Mouse (Mus musculus): Measurements from ENCODE around the gene Tnfsf13. TPM values are rescaled to one million over a fixed set of nuclear protein-coding genes. Genes with fewer than 3 reads are reported as not detected.
A peak's percentile ranks its signal among the peaks of the same experiment; 100 is the strongest.

Gene Tnfsf13
- polyA plus RNA-seq, 1 experiment from 2014 or later: 0.25 TPM

- Histone ChIP-seq H3K4me3 (peak overlapping the region; percentile 13; the same call in 1 of the 2 replicates), H3K36me3 (peaks cover 85% of the 10 kb centered on the region), H3K27ac (peak overlapping the region; percentile 59), H3K9me3 (no peaks in the 10 kb centered on the region), H3K4me1 (peaks cover 38% of the 10 kb centered on the region), H3K27me3 (ENCODE audit: insufficient read depth, poor library complexity, severe bottlenecking) (no peaks in the 10 kb centered on the region)
- no peak for DNase-seq (ENCODE audit: low spot score)
- WGBS: 39% methylated on average over 9 of the region's 9 CpGs
Measured at GRCm38 (mm10) chr11:69654760-69655159, 30.8 kb downstream of the Tnfsf13 start.

- 68% methylated on average over 5 of the region's 5 CpGs for WGBS
- peaks cover 87% of the 10 kb centered on the region for H3K36me3 ChIP-seq
- H3K27ac ChIP-seq: no peak overlapping the region
- no peaks in the 10 kb centered on the region for H3K27me3 ChIP-seq (ENCODE audit: insufficient read depth, poor library complexity, severe bottlenecking)
- H3K4me1 ChIP-seq: peaks cover 35% of the 10 kb centered on the region
- H3K4me3 ChIP-seq: no peak overlapping the region
- no peak for DNase-seq (ENCODE audit: low spot score)
- H3K9me3 ChIP-seq: no peaks in the 10 kb centered on the region
Measured at GRCm38 (mm10) chr11:69653399-69653798, 32.2 kb downstream of the Tnfsf13 start.

DNA sequence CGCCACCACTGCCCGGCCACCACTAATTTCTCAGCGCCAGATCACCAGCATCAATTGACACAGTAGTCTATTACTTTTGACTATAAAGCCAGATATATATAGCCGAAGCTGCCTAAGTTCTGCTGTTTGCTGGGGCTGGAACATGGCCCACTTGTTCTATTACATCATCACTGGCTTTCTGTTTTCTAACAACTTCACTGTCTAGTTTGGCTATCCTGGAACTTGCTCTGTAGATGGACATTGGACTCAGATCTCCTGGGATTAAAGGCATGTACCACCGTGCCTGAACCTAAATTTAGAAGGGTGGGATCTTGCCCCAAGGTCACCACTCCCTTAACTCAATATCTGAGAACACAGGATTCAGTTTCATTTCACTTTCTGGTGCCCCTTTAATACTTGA, 39.7 kb downstream of the Tnfsf13 start:
- peaks cover 97% of the 10 kb centered on the region for H3K36me3 ChIP-seq
- no peaks in the 10 kb centered on the region for H3K9me3 ChIP-seq
- WGBS: 88% methylated on average over 5 of the region's 5 CpGs
- no peak overlapping the region for H3K27ac ChIP-seq
- H3K4me1 ChIP-seq: no peaks in the 10 kb centered on the region
- no peaks in the 10 kb centered on the region for H3K27me3 ChIP-seq (ENCODE audit: insufficient read depth, poor library complexity, severe bottlenecking)
- no peak for DNase-seq (ENCODE audit: low spot score)
- H3K4me3 ChIP-seq: no peak overlapping the region

GRCm38 (mm10) chr11:69635471-69635870, 50.1 kb downstream of the Tnfsf13 start:
- DNase-seq (ENCODE audit: low spot score): no peak
- Histone ChIP-seq H3K9me3 (no peaks in the 10 kb centered on the region), H3K36me3 (peaks cover 33% of the 10 kb centered on the region), H3K27me3 (ENCODE audit: insufficient read depth, poor library complexity, severe bottlenecking) (no peaks in the 10 kb centered on the region), H3K4me3 (no peak overlapping the region), H3K27ac (no peak overlapping the region), H3K4me1 (peaks cover 29% of the 10 kb centered on the region)
- WGBS: 89% methylated on average over 3 of the region's 3 CpGs

DNA sequence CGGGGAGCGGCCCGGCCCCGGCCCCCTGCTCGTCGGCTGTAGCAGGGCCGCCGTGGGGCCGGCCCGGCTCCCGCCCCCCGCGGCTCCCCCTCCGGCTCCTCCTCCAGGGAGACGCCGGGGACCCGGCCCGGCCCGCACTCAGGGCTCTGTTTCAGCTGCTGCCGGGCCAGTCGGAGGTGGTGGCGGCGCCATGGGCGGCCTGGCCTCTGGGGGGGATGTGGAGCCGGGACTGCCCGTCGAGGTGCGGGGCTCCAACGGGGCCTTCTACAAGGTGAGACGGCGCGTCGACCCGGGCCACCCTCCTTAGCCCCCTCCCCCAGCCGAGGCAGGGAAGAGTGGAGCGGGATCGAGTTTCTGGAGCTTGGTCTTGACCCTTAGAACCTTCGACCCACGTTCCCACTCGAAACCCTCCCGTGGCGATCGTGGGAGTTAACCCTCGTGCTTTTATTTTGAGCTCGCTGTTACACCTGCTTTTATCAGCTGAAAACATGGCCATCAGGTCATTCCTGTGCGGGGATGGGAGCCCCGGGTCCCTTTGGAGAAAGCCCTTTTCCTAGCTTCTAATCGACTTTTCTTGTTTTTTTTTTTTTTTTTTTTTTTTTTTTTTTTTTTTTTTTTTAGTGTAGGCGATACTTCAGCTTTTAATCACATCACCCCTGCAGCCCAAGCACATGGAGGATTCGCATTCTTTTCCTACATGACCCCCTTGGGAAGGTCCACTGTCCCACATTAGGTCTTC, 52.3 kb downstream of the Tnfsf13 start:
- Histone ChIP-seq H3K27me3 (ENCODE audit: insufficient read depth, poor library complexity, severe bottlenecking) (no peaks in the 10 kb centered on the region), H3K27ac (peak overlapping the region; percentile 98), H3K4me1 (peaks cover 29% of the 10 kb centered on the region), H3K4me3 (peak overlapping the region; percentile 99), H3K36me3 (peaks cover 15% of the 10 kb centered on the region), H3K9me3 (no peaks in the 10 kb centered on the region)
- peak; percentile 89 for DNase-seq (ENCODE audit: low spot score)
- WGBS: 1% methylated on average over 50 of the region's 50 CpGs

MicroRNA genes within 50 kb of the gene (microRNA counts, 519-probe panel; counts per million panel counts)
- microRNA mmu-miR-1934 (not detected), microRNA mmu-miR-467f (2,799 counts per million, percentile 10 among the panel's probes with 10 or more counts)

Small RNAs within 50 kb of the gene (microRNA-seq; reads per million reads assigned to microRNA genes)
- gene Mir1934 (10.1 reads per million, percentile 24 among the genes with 10 or more reads in this experiment), gene Mir467f (not detected)

Other genes with a start within 250 kb of the Tnfsf13 start
- 0.18 and 0.95 TPM in 2 replicates for gene Dnah2, start 136.7 kb downstream of the Tnfsf13 start, polyA plus RNA-seq (2016; fragmentation: Nextera tagmentation; extraction: Ambion mirVana)
- 61.0 and 89.9 TPM in 2 replicates for gene Efnb3, start 125.6 kb downstream of the Tnfsf13 start, polyA plus RNA-seq (2016; fragmentation: Nextera tagmentation; extraction: Ambion mirVana)
- 27.2 and 32.4 TPM in 2 replicates for gene Wrap53, start 105.5 kb downstream of the Tnfsf13 start, polyA plus RNA-seq (2016; fragmentation: Nextera tagmentation; extraction: Ambion mirVana)
- gene Trp53, start 105.4 kb downstream of the Tnfsf13 start, polyA plus RNA-seq (2016; fragmentation: Nextera tagmentation; extraction: Ambion mirVana): 104 and 161 TPM in 2 replicates
- 15.6 and 24.1 TPM in 2 replicates for gene Atp1b2, start 79.8 kb downstream of the Tnfsf13 start, polyA plus RNA-seq (2016; fragmentation: Nextera tagmentation; extraction: Ambion mirVana)
- gene Shbg, start 67.9 kb downstream of the Tnfsf13 start, polyA plus RNA-seq (2016; fragmentation: Nextera tagmentation; extraction: Ambion mirVana): 0.25 and 7.5 TPM in 2 replicates
- gene Sat2, start 63.8 kb downstream of the Tnfsf13 start, polyA plus RNA-seq (2016; fragmentation: Nextera tagmentation; extraction: Ambion mirVana): 18.8 and 21.8 TPM in 2 replicates
- gene Fxr2, start 52.8 kb downstream of the Tnfsf13 start, polyA plus RNA-seq (2016; fragmentation: Nextera tagmentation; extraction: Ambion mirVana): 31.5 and 44.7 TPM in 2 replicates
- gene Sox15, start 30.5 kb downstream of the Tnfsf13 start, polyA plus RNA-seq (2016; fragmentation: Nextera tagmentation; extraction: Ambion mirVana): 0.15 TPM in 1 of 2 replicates, not detected in the other
- 62.1 and 63.7 TPM in 2 replicates for gene Mpdu1, start 23.1 kb downstream of the Tnfsf13 start, polyA plus RNA-seq (2016; fragmentation: Nextera tagmentation; extraction: Ambion mirVana)
- gene Cd68, start 19.6 kb downstream of the Tnfsf13 start, polyA plus RNA-seq (2016; fragmentation: Nextera tagmentation; extraction: Ambion mirVana): 2.0 and 4.4 TPM in 2 replicates
- 481 and 586 TPM in 2 replicates for gene Eif4a1, start 13.4 kb downstream of the Tnfsf13 start, polyA plus RNA-seq (2016; fragmentation: Nextera tagmentation; extraction: Ambion mirVana)
- gene Senp3, start 3.7 kb downstream of the Tnfsf13 start, polyA plus RNA-seq (2016; fragmentation: Nextera tagmentation; extraction: Ambion mirVana): 95.3 and 108 TPM in 2 replicates
- gene Tnfsf12, start 10.1 kb upstream of the Tnfsf13 start, polyA plus RNA-seq (2016; fragmentation: Nextera tagmentation; extraction: Ambion mirVana): 3.0 and 4.7 TPM in 2 replicates
- 1.8 and 2.2 TPM in 2 replicates for gene Tnfsfm13, start 10.3 kb upstream of the Tnfsf13 start, polyA plus RNA-seq (2016; fragmentation: Nextera tagmentation; extraction: Ambion mirVana)
- 24.9 and 29.6 TPM in 2 replicates for gene Polr2a, start 72.9 kb upstream of the Tnfsf13 start, polyA plus RNA-seq (2016; fragmentation: Nextera tagmentation; extraction: Ambion mirVana)
- gene Slc35g3, start 76.2 kb upstream of the Tnfsf13 start, polyA plus RNA-seq (2016; fragmentation: Nextera tagmentation; extraction: Ambion mirVana): 0.16 TPM in 1 of 2 replicates, not detected in the other
- 1.7 and 2.4 TPM in 2 replicates for gene Zbtb4, start 80.1 kb upstream of the Tnfsf13 start, polyA plus RNA-seq (2016; fragmentation: Nextera tagmentation; extraction: Ambion mirVana)
- 3.9 and 4.9 TPM in 2 replicates for gene Chrnb1, start 110.2 kb upstream of the Tnfsf13 start, polyA plus RNA-seq (2016; fragmentation: Nextera tagmentation; extraction: Ambion mirVana)
- 0.97 and 1.1 TPM in 2 replicates for gene Fgf11, start 116.1 kb upstream of the Tnfsf13 start, polyA plus RNA-seq (2016; fragmentation: Nextera tagmentation; extraction: Ambion mirVana)
- 1.5 and 1.8 TPM in 2 replicates for gene Tmem102, start 119.8 kb upstream of the Tnfsf13 start, polyA plus RNA-seq (2016; fragmentation: Nextera tagmentation; extraction: Ambion mirVana)
- gene Gm39566, start 129.5 kb upstream of the Tnfsf13 start, polyA plus RNA-seq (2016; fragmentation: Nextera tagmentation; extraction: Ambion mirVana): not detected in 2 replicates
- gene Spem2, start 132.7 kb upstream of the Tnfsf13 start, polyA plus RNA-seq (2016; fragmentation: Nextera tagmentation; extraction: Ambion mirVana): 0.08 TPM in 1 of 2 replicates, not detected in the other
- not detected in 2 replicates for gene Spem1, start 136.4 kb upstream of the Tnfsf13 start, polyA plus RNA-seq (2016; fragmentation: Nextera tagmentation; extraction: Ambion mirVana)
- 1.3 and 3.7 TPM in 2 replicates for gene Nlgn2, start 152.0 kb upstream of the Tnfsf13 start, polyA plus RNA-seq (2016; fragmentation: Nextera tagmentation; extraction: Ambion mirVana)
- gene Tmem256, start 152.7 kb upstream of the Tnfsf13 start, polyA plus RNA-seq (2016; fragmentation: Nextera tagmentation; extraction: Ambion mirVana): 294 and 327 TPM in 2 replicates
- gene Plscr3, start 160.6 kb upstream of the Tnfsf13 start, polyA plus RNA-seq (2016; fragmentation: Nextera tagmentation; extraction: Ambion mirVana): 72.7 and 74.5 TPM in 2 replicates
- 0.28 and 1.2 TPM in 2 replicates for gene Tnk1, start 172.9 kb upstream of the Tnfsf13 start, polyA plus RNA-seq (2016; fragmentation: Nextera tagmentation; extraction: Ambion mirVana)
- gene Tmem95, start 192.2 kb upstream of the Tnfsf13 start, polyA plus RNA-seq (2016; fragmentation: Nextera tagmentation; extraction: Ambion mirVana): not detected in 2 replicates
- 5.0 and 6.2 TPM in 2 replicates for gene Kctd11, start 195.6 kb upstream of the Tnfsf13 start, polyA plus RNA-seq (2016; fragmentation: Nextera tagmentation; extraction: Ambion mirVana)
- gene Acap1, start 209.8 kb upstream of the Tnfsf13 start, polyA plus RNA-seq (2016; fragmentation: Nextera tagmentation; extraction: Ambion mirVana): 10.6 and 16.2 TPM in 2 replicates
- 5.5 and 8.7 TPM in 2 replicates for gene 2810408A11Rik, start 215.2 kb upstream of the Tnfsf13 start, polyA plus RNA-seq (2016; fragmentation: Nextera tagmentation; extraction: Ambion mirVana)
- 8.3 and 12.7 TPM in 2 replicates for gene Neurl4, start 215.3 kb upstream of the Tnfsf13 start, polyA plus RNA-seq (2016; fragmentation: Nextera tagmentation; extraction: Ambion mirVana)
- gene Gps2, start 228.1 kb upstream of the Tnfsf13 start, polyA plus RNA-seq (2016; fragmentation: Nextera tagmentation; extraction: Ambion mirVana): 55.2 and 69.4 TPM in 2 replicates
- gene Eif5a, start 236.2 kb upstream of the Tnfsf13 start, polyA plus RNA-seq (2016; fragmentation: Nextera tagmentation; extraction: Ambion mirVana): 2,011 and 2,470 TPM in 2 replicates

Measured in heart, embryonic 10.5 days (tissue).